23 mouse cellular contexts compared by ENCODE assay signal in genomic region chr10:107934055-107934454, GRCm38 (mm10). TPM values are rescaled to one million over a fixed set of nuclear protein-coding genes. Genes with fewer than 3 reads are reported as not detected.
"Had no signal": no experiment of that assay in that cellular context is flagged by ENCODE, and none has a peak within 500 bp of the region (broad histone marks: within the 10 kb centered on the region; RNA-seq: fewer than 3 reads in every experiment).

No protein-coding gene starts in this region.

- H3K9ac ChIP-seq: lung, embryonic 14.5 days; midbrain, embryonic 12.5 days; neural tube, embryonic 13.5 days; neural tube, embryonic 15.5 days; stomach, embryonic 15.5 days had no signal

- H3K27ac ChIP-seq: midbrain, embryonic 10.5 days; midbrain, embryonic 12.5 days; neural tube, embryonic 13.5 days; neural tube, embryonic 15.5 days; stomach, embryonic 15.5 days; stomach, postnatal 0 days had no signal

- H3K36me3 ChIP-seq: midbrain, embryonic 10.5 days; midbrain, embryonic 12.5 days; neural tube, embryonic 13.5 days; neural tube, embryonic 15.5 days; stomach, embryonic 15.5 days had no signal

- H3K4me2 ChIP-seq: lung, embryonic 14.5 days; midbrain, embryonic 12.5 days; neural tube, embryonic 13.5 days; neural tube, embryonic 15.5 days; stomach, embryonic 15.5 days had no signal

- H3K4me1 ChIP-seq: midbrain, embryonic 12.5 days had no signal

- H3K27me3 ChIP-seq: midbrain, embryonic 12.5 days; neural tube, embryonic 13.5 days; neural tube, embryonic 15.5 days; stomach, embryonic 15.5 days had no signal

- ATAC-seq: midbrain, embryonic 16.5 days had no signal

- H3K9me3 ChIP-seq: midbrain, embryonic 10.5 days; midbrain, embryonic 12.5 days; neural tube, embryonic 13.5 days; neural tube, embryonic 15.5 days; stomach, embryonic 15.5 days had no signal

- DNase-seq: lung, adult 18-20 months; lung, embryonic 14.5 days; lung, postnatal 10 days; lung, postnatal 4 days; midbrain, embryonic 14.5 days; retina, postnatal 1 day; right cerebral cortex, adult 18-20 months; right cerebral cortex, postnatal 25 days; right cerebral cortex, postnatal 4 days; thymus, adult 2 months; thymus, postnatal 25 days; thymus, postnatal 4 days had no signal

- H3K4me3 ChIP-seq: midbrain, embryonic 10.5 days; midbrain, embryonic 12.5 days; myocyte; neural tube, embryonic 13.5 days; neural tube, embryonic 15.5 days; stomach, embryonic 15.5 days had no signal

RNA-seq across cellular contexts. Expression of gene Otogl, which starts 22.1 kb away (rescaled TPM):
- total RNA-seq: megakaryocyte-erythroid progenitor cell, adult 5-6 weeks had no signal
- polyA plus RNA-seq: midbrain, embryonic 10.5 days; midbrain, embryonic 12.5 days; neural tube, embryonic 11.5 days; neural tube, embryonic 13.5 days; spleen, adult 2 months had no signal
